Mouse (Mus musculus) adrenal gland, postnatal 10 days (tissue): ENCODE results near the gene Tbx4. TPM values are rescaled to one million over a fixed set of nuclear protein-coding genes. Genes with fewer than 3 reads are reported as not detected.

Experiments
- DNase-seq: peaks from one replicate; pipeline ENCODE4 v3.0.0; 2021; ENCODE audit warnings: mixed read lengths
- total RNA-seq, 2 experiments: library from RNA; stranded (reverse); gene quantifications; 2 replicates each; pipeline ENCODE4 v1.2.3; 2021

Gene Tbx4
- total RNA-seq, 2 experiments from 2014 or later, result 0.12 TPM; not detected in 1

DNA sequence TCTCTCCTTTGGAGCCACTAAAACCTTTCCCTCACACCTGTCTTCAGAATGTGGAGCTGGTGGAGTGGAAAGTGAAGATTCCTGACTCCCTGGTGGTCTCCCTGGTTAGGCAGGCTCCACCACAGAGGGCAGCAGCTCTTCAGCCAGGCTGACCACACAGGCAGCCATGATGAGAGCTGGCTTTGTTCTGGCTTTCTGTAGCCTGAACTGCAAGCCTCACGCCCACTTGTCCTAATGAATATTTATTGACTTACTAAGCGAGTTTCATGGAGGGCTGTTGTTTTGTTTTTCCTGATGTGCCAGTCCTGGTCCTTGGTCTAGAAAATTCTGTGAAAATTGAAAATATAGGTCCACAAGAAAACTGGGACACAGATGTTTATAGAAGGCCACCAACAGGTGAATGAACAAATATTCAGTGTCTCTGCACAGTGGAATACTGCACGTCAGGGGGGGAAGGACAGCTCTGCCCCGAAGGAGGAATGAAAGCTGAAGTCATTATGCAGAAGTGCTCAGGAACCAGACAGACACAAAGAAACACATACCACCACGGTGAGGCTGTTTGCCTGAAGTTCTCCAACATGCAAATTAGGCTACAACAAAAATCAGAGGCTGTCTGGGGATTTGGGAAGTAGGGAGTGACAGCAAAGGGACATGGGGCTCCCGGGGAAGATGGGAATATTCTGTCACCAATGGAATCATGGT, 28.1 kb upstream of the Tbx4 start:
- DNase-seq, result no peak

DNA sequence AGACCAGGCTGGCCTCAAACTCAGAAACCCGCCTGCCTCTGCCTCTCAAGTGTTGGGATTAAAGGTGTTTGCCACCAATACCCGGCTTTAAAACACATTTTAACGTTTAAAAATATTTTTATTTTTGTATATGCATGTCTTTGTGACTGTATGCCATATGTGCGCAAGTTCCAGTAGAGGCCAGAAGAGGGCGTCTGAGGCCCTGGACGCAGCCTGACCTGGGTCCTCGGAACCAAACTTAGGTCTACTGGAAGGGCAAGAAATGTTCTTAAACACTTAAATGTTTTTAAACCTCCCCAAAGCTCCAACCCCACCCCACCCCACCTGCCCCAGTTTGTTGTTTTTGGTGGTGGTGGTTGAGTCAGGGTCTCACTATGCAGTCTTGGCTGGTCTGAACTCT, 21.9 kb upstream of the Tbx4 start:
- peak; percentile 29 for DNase-seq

- no peak for DNase-seq
Observed at GRCm38 (mm10) chr11:85876059-85876788, 10.0 kb upstream of the Tbx4 start.

DNA sequence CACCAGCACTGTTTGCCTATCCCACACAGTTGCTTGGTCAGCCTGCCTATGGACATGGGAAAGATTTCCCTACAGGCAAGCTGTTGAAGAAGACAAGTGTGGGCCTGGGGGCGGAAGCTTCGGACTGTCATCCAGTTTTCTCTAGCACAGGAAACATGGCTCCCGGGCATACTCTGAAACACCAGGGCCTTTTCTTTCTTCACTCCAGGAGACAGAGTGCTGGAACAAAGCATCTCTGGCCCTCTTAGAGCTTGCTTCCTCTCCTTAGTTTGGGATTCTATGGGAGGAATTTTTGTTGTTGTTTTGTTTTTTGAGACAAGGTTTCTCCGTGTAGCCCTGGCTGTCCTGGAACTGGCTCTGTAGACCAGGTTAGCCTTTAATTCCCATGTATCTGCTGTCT, 1.7 kb upstream of the Tbx4 start:
- no peak for DNase-seq

DNA sequence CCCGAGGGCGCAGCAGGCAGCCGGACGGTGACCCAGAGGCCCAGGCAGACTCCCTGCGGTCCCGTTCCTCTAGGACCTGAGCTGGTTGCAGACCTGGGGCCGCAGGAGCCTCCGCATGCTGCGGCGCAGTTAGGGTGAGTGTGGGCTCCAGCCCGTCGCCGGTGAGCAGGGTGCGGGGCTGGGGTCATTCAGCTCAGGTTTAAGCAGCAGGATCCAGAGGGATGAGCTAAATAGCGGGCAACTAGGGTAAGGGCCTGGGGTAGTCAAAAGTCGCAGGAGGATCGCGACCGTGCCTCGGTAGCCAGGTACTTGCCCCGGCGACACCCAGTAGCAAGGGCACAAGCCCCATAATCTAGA, 185 bp downstream of the Tbx4 start:
- DNase-seq, result no peak

DNA sequence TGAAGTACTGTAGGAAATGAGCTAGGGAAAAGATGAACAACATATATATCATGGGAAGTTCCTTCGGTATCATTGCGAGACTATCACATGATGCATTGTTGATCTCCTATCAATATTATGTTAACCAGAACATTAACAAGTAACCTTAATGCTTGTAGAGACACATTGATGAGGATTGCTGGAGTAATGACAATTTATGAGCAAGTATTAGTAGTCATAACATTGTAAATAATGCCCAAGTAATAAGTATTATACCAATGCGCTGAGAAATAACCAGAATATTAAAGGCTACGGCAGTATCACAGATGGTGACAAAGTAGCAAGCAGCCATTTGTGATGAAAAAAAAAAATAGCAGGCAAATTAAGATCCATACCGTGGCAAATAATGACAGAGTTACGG, 1.1 kb downstream of the Tbx4 start:
- no peak for DNase-seq

DNA sequence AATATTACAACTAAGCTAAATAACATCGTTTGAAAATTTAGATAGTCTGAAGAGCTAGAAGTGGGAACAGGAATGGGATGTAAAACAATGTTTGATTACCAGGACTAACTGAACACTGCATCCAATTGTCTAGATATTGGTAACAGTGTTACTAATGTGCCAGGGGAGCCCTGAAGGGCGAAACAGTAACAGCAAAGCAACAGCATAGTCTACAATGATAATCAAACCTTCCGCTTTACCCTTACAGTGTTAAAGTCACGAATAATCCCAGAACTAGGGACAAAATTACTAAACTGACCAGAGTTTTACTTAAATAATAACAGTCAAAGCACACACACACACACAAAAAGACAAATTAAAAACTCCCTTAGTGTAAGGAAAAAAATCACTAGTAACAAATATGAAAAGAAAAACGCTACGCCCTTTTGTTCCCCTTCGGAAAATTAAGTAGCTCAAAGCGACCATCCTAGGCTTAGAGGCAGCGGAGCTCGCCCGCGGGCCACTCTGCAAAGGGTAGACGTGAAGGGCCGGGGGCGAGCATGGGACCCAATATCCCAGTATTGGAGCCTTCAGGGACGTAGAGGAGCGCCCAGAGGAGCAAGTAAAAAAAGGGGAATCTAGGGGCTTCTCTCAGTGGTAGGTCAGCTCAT, 1.7 kb downstream of the Tbx4 start:
- no peak for DNase-seq

DNA sequence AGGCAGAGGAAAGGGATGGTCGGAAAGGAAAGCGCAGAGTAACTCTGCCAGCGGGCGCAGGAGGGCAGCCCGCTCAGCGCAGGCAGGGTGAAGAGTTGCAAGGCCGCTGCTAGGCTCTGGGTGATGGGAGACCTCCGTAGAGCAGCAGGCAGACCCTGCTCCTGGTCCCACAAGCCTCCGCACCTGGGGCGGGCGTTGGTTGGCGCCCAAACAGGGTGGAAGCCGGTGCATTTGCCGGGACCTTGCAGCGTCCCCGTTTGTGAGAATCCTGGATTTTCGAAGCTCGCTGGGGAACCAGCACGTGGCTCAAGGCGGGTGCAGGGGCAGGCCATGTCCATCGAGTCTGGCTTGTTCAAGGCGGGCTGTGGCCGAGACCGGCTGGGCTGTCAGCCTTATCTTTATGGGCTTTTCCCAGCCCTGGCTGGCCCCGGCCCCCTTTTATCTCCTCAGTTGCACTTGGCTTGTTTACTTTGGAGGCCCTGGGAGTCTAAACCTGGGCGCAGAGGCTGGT, 2.3 kb downstream of the Tbx4 start:
- no peak for DNase-seq

DNA sequence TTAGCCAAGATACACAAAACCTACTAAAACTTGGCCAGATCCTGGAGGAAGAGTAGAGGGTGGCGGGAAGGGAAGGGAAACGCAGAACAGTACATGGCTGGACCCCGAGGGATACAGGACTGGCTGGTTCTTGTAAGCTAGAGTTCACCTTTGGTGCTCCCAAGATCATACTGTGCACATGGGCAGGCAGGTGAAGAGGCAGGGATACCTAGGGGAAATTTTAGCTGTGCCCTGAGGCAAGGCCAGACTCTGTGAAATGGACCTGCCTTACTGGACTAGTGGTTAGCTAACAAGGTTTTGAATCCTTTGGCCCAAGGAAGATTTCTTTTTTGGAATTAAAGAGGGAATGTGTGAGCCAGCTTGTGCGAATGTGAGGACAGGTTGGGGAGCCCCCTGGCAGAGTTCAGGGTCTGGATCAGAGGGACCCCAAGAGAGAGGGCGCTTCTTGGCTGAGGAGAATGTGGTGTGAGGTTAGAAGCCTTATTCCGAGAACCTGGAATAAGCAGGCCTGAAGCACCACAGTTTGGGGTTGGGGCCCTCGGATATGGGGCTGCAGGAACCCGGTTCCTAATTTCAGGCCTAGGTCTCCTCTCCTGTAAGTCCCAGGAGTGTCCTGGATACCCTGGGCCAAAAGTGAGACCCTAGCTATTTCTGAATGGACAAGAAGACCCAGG, 3.0 kb downstream of the Tbx4 start:
- no peak for DNase-seq

GRCm38 (mm10) chr11:85889730-85890562, 3.7 kb downstream of the Tbx4 start:
- DNase-seq, result no peak

GRCm38 (mm10) chr11:85890563-85890845, 4.3 kb downstream of the Tbx4 start:
- DNase-seq, result no peak

DNA sequence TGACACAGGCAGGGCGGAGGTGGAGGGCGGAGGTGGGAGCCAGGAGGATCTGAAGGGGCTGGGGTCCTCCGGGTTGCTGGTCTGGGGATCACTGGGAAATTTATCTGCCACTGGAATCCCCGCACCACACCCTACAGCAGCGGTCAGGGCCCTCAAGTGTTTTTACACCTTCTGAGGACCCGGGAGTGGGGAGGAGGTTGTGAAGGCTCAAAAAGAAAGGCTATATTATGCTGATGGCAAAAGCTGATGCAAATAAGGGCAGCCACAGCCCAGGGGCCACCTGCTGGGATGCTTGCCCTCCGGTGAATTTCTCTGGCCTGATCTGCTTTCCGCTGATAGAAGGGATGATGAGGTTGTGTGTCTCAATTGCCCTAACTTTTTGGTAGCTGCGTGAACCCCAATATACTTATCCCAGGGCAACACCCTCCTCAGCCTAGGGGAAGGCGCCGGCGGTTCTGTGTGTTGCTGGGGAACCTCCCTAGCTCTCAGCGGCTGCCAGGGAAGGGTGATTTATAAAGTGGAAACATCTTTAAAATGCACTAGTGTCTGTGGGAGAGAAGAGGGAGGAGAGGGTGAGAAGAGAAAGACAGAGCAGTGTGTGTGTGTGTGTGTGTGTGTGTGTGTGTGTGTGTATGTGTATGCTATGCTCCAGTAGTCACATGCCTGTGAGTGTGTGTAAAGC, 4.9 kb downstream of the Tbx4 start:
- no peak for DNase-seq

- no peak for DNase-seq
Observed at GRCm38 (mm10) chr11:85891692-85892040, 5.4 kb downstream of the Tbx4 start.

DNA sequence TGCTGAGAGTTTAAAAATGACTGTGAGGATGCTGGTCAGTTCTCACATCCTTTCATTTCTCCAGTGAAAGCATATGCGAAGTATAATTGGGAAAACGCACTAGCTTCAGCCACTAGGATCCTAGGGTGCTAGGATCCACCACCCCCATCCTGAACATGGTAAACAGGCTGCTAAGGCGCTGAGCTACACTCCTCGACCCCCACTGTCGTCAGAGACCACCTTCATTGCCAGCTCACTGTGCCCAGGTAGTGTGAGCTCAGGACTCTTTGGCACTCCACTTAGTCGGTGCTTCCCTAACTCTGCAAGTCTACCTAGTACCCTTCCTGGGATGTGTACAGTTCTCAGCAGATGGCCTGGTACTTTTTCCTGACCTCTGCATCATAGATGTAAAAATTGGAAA, 6.5 kb downstream of the Tbx4 start:
- DNase-seq, result no peak

- DNase-seq, result no peak
Observed at GRCm38 (mm10) chr11:85893400-85894135, 7.3 kb downstream of the Tbx4 start.

GRCm38 (mm10) chr11:85894136-85894530, 7.9 kb downstream of the Tbx4 start:
- no peak for DNase-seq

- DNase-seq, result peak; percentile 61
Observed at GRCm38 (mm10) chr11:85894731-85895545, 8.7 kb downstream of the Tbx4 start.

- DNase-seq, result no peak
Observed at GRCm38 (mm10) chr11:85896335-85896985, 10.2 kb downstream of the Tbx4 start.

DNA sequence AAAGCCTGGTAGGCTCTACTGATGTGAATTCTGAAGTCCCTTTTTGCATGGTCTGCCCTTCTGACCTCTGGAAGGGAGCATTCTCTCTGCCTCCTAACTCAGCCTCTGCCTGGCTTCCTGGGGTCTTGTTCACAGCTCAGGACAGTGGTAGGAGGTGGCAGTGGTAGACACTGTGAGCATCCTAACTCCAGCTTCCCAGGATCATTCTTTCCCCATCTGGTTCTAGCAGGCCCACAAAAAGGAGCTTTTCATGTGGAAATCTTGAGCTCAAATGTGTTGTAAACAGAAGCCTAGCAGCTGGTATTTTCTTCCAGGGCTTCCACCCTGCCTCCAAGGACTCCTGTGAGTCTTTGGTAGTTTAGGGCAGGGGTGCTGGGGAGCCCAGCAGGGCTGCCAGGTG, 14.1 kb downstream of the Tbx4 start:
- DNase-seq, result no peak
